ENCODE assay signal across 13 mouse cellular contexts in the genomic region with DNA sequence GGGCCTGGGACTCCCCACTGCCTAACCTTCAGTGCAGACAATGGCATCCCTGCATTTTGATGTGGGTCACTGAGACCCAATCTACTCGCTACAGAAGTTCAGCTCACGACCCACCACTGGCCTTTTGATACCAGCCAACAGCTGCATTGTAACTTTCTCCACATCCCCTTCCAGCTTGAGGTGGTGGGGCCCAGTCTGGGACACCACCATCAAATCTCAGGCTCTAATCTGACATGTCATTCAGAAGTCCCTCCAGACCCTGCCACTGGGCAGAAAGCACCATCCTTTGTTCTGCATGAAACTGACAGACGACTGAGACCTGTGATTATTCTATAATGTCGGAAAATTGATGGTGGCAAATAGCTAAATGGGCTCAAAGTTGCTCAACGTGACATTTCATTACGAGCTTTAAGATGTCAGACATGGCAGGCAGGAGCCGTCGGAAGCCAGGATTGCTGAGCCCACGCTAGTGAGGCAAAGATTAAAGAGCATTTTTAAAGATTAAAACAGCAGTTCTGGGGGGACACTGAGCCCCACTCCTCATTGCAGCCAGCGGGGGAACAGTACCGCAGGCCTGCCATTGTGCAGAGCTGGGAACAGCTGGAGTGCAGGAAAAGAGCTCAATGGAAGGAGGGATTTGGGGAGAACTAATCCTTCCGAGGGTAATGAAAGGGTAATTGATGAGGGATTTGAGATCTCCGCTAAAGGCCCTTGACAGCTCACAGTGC. TPM values are rescaled to one million over a fixed set of nuclear protein-coding genes. Genes with fewer than 3 reads are reported as not detected.
DNase-seq lines count a peak whose midpoint lies in the region; ATAC-seq lines count a peak whose summit lies in the region.
"Had no signal": no experiment of that assay in that cellular context is flagged by ENCODE, and none has a peak within 500 bp of the region (broad histone marks: within the 10 kb centered on the region; RNA-seq: fewer than 3 reads in every experiment).

No protein-coding gene starts in this region.

- no peaks in the 10 kb centered on the region; the same call in 1 of the 2 replicates for H3K36me3 ChIP-seq in lung, embryonic 16.5 days (ENCODE audit: control insufficient read depth, insufficient read depth, low read length)
- no peaks in the 10 kb centered on the region for H3K36me3 ChIP-seq in forebrain, embryonic 16.5 days (ENCODE audit: control insufficient read depth, insufficient read depth)
- H3K36me3 ChIP-seq in midbrain, embryonic 13.5 days: no peaks in the 10 kb centered on the region
- no peaks in the 10 kb centered on the region for H3K36me3 ChIP-seq in stomach, embryonic 16.5 days (ENCODE audit: control insufficient read depth, insufficient read depth, low read length)
- H3K36me3 ChIP-seq: heart, embryonic 15.5 days had no signal

- H3K27ac ChIP-seq in lung, embryonic 16.5 days (ENCODE audit: low read length): 0 out of 2 replicates have a peak overlapping the region, but pooled peaks have one; percentile 10
- H3K27ac ChIP-seq in forebrain, embryonic 16.5 days (ENCODE audit: low read length): peak overlapping the region; percentile 60
- H3K27ac ChIP-seq in midbrain, embryonic 13.5 days: peak overlapping the region; percentile 85
- H3K27ac ChIP-seq in stomach, embryonic 16.5 days (ENCODE audit: low read length): peak overlapping the region; percentile 57; the same call in 1 of the 2 replicates
- H3K27ac ChIP-seq: gastrocnemius, adult 2 months; heart, embryonic 15.5 days had no signal

- no peaks in the 10 kb centered on the region for H3K27me3 ChIP-seq in lung, embryonic 16.5 days (ENCODE audit: control insufficient read depth, insufficient read depth, low read depth, low read length)
- no peaks in the 10 kb centered on the region for H3K27me3 ChIP-seq in forebrain, embryonic 16.5 days (replicated peaks; ENCODE audit: control insufficient read depth, insufficient read depth, low read length)
- H3K27me3 ChIP-seq in midbrain, embryonic 13.5 days: peaks cover 62% of the 10 kb centered on the region
- H3K27me3 ChIP-seq in stomach, embryonic 16.5 days (ENCODE audit: control insufficient read depth, insufficient read depth, low read length): no peaks in the 10 kb centered on the region
- H3K27me3 ChIP-seq: heart, embryonic 15.5 days had no signal

- peaks cover 20% of the 10 kb centered on the region for H3K4me1 ChIP-seq in lung, embryonic 16.5 days (replicated peaks; ENCODE audit: control insufficient read depth, insufficient read depth, low read length)
- H3K4me1 ChIP-seq in forebrain, embryonic 16.5 days (replicated peaks; ENCODE audit: control insufficient read depth, insufficient read depth, low read length): peaks cover 23% of the 10 kb centered on the region
- H3K4me1 ChIP-seq in midbrain, embryonic 13.5 days (replicated peaks): peaks cover 53% of the 10 kb centered on the region
- H3K4me1 ChIP-seq in stomach, embryonic 16.5 days (ENCODE audit: control insufficient read depth, insufficient read depth, low read length): peaks cover 13% of the 10 kb centered on the region
- H3K4me1 ChIP-seq: heart, embryonic 15.5 days had no signal

- H3K4me3 ChIP-seq in lung, embryonic 16.5 days (ENCODE audit: low read length): no peak overlapping the region
- no peak overlapping the region for H3K4me3 ChIP-seq in forebrain, embryonic 16.5 days (replicated peaks; ENCODE audit: low read length)
- no peak overlapping the region for H3K4me3 ChIP-seq in midbrain, embryonic 13.5 days (replicated peaks)
- H3K4me3 ChIP-seq in stomach, embryonic 16.5 days (replicated peaks; ENCODE audit: low read length): no peak overlapping the region
- H3K4me3 ChIP-seq: gastrocnemius, adult 2 months; heart, embryonic 15.5 days had no signal

- WGBS in lung, embryonic 16.5 days: 41% methylated on average over 13 of the region's 13 CpGs
- 6% methylated on average over 13 of the region's 13 CpGs for WGBS in forebrain, embryonic 16.5 days
- WGBS in midbrain, embryonic 13.5 days: 3% methylated on average over 13 of the region's 13 CpGs
- 42% methylated on average over 13 of the region's 13 CpGs for WGBS in stomach, embryonic 16.5 days

- DNase-seq in lung, postnatal 4 days: no peak
- no peak for DNase-seq in cerebellum, postnatal 10 days
- DNase-seq in thymus, postnatal 10 days (ENCODE audit: low spot score in 2 of 2): no peak
- DNase-seq in thymus, adult 18-20 months: no peak
- DNase-seq: B cell, adult 2 months; cerebellum, postnatal 36 days; gastrocnemius, adult 2 months; kidney, adult 9 months had no signal

- ATAC-seq in lung, embryonic 16.5 days (ENCODE audit: low read depth): no peak
- peak; percentile 83 for ATAC-seq in forebrain, embryonic 16.5 days
- ATAC-seq in midbrain, embryonic 13.5 days: peak; percentile 91
- ATAC-seq in stomach, embryonic 16.5 days (ENCODE audit: insufficient read depth, low FRiP score): no peak

- no peak overlapping the region for H3K4me2 ChIP-seq in lung, embryonic 16.5 days (ENCODE audit: low read depth, low read length)
- no peak overlapping the region for H3K4me2 ChIP-seq in forebrain, embryonic 16.5 days (ENCODE audit: low read length)
- no peak overlapping the region for H3K4me2 ChIP-seq in midbrain, embryonic 13.5 days (replicated peaks)
- H3K4me2 ChIP-seq in stomach, embryonic 16.5 days (ENCODE audit: low read depth, low read length): no peak overlapping the region
- H3K4me2 ChIP-seq: heart, embryonic 15.5 days had no signal

- no peak overlapping the region for H3K9ac ChIP-seq in lung, embryonic 16.5 days (ENCODE audit: low read length)
- H3K9ac ChIP-seq in forebrain, embryonic 16.5 days (replicated peaks; ENCODE audit: low read depth, low read length): no peak overlapping the region
- no peak overlapping the region for H3K9ac ChIP-seq in midbrain, embryonic 13.5 days (replicated peaks)
- 0 out of 2 replicates have a peak overlapping the region, but pooled peaks have one; percentile 13 for H3K9ac ChIP-seq in stomach, embryonic 16.5 days (ENCODE audit: low read length)
- H3K9ac ChIP-seq: heart, embryonic 15.5 days had no signal

- no peaks in the 10 kb centered on the region for H3K9me3 ChIP-seq in lung, embryonic 16.5 days (ENCODE audit: control insufficient read depth, low read length)
- no peaks in the 10 kb centered on the region for H3K9me3 ChIP-seq in forebrain, embryonic 16.5 days (ENCODE audit: control insufficient read depth, low read length)
- H3K9me3 ChIP-seq in midbrain, embryonic 13.5 days: no peaks in the 10 kb centered on the region
- no peaks in the 10 kb centered on the region for H3K9me3 ChIP-seq in stomach, embryonic 16.5 days (replicated peaks; ENCODE audit: control insufficient read depth, low read length)
- H3K9me3 ChIP-seq: heart, embryonic 15.5 days had no signal

RNA-seq across cellular contexts. Expression of a gene that starts 45.5 kb away (rescaled TPM):
- polyA plus RNA-seq in lung, embryonic 16.5 days (2015; fragmentation: Nextera tagmentation; extraction: Ambion mirVana): 11.5 and 12.7 TPM in 2 replicates
- 5.2 and 5.8 TPM in 2 replicates for polyA plus RNA-seq in forebrain, embryonic 16.5 days (2015; fragmentation: Nextera tagmentation; extraction: Ambion mirVana)
- 5.3 and 6.0 TPM in 2 replicates for polyA plus RNA-seq in midbrain, embryonic 13.5 days (2015; fragmentation: Nextera tagmentation; extraction: Ambion mirVana)
- polyA plus RNA-seq in stomach, embryonic 16.5 days (2015; fragmentation: Nextera tagmentation; extraction: Ambion mirVana): 10.8 and 10.9 TPM in 2 replicates

Comparison
In these comparisons a context has a peak if more than half of its experiments do, and no peak if none do; other contexts are left out.
1. ATAC-seq: peak in forebrain, embryonic 16.5 days (single experiment) and midbrain, embryonic 13.5 days (single experiment); none in lung, embryonic 16.5 days (single experiment) and stomach, embryonic 16.5 days (single experiment).
2. H3K27ac ChIP-seq: peak in every context shown above with its lines; median percentile 85 in midbrain, embryonic 13.5 days; 60 in forebrain, embryonic 16.5 days; 57 in stomach, embryonic 16.5 days; 10 in lung, embryonic 16.5 days.